Mouse (Mus musculus): ENCODE measurements around the gene Gpsm3.
"Not testable (repeated sequence)": the region's sequence is repeated elsewhere in the genome, so short reads cannot be mapped to it uniquely, and the experiment has no call there.

Gpsm3 gene

GRCm38 (mm10) chr17:34589681-34590101 lies at the start of gene Gpsm3:
Gpsm3 (plus strand) TSS chr17:34589806.
- peak in 1 of 2 experiments; percentile 67 for DNase-seq (ENCODE audit: low spot score in 2 of 2)

DNA sequence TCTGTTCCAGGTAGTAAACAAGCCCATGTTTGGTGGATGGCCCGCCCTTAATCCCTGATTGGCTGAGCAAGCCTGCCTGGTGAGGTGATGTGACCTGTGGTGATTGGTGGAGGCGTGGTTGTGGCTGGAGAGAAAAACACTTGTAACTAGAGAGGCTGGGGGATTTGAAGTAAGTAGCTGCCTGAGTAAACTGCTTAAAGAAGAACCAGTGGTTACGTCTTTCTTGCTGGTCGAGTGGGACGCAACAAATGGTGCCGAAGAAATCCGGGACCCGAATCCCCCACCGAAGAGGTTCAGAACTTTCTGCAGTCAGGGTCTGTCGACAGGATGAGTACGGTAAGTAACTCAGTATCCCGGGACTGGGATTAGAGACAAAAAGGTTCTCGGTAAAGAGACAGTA lies 46.0 kb upstream of the Gpsm3 start:
- DNase-seq (ENCODE audit: low spot score in 2 of 2), result not testable (repeated sequence)

- no peak for DNase-seq (ENCODE audit: low spot score in 2 of 2)
These were observed 42.8 kb upstream of the Gpsm3 start for GRCm38 (mm10) chr17:34546797-34547196.

DNA sequence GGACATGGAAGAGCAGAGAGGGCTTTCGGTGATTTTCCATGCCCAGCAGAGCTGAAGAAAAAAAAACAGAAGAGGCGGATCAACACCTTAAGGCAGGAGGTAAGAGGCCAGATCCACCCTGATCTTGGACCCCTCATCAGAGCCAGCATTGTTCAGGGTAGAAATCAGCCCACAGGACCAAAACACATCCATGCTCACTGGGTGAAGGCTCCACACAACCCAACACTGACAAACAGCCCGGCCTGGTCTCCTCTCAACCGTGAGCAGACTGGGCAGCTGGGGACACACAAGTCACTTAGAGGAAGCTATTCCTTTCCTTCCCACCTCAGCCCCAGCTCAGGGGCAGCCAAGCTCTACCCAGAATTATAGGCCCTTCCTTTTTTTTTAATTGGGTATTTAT lies 42.0 kb upstream of the Gpsm3 start:
- no peak for DNase-seq (ENCODE audit: low spot score in 2 of 2)

DNA sequence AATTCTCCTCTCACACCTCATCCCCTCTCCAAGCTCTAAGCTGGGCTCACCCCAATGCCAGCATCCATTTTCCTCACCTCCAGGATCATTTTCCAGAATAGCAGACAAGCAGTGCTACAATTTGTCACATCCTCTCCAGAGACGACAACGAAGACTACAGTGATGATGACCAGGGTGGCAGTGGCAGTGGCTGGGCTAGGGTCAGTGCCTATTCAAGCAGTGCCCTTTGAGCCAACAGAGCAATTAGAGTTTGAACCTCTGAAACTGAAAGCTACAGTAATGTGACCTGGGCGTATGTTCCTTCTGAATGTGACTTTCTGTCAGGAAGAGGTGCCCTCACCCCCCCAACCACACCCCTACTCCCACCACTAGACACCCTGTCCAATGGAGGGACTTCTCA lies 40.5 kb upstream of the Gpsm3 start:
- no peak for DNase-seq (ENCODE audit: low spot score in 2 of 2)

DNA sequence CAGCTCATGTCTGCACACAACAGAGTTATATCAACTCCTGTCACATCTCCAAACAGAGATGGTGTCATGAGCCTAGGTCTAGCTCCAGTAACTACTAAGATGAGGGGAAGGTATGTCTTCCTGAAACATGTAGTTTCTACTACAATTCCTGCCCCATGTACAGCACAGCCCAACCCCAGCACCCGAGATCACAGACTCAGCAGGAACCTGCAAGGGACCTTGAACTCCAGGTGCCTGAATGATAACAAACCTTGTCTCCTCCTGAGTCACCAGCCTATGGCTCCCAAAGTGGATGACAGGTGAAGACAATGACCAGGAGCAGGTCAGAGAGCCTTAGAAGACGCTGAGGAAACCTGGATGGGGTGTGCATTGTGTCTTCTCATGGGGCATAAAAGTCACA lies 39.8 kb upstream of the Gpsm3 start:
- DNase-seq (ENCODE audit: low spot score in 2 of 2), result no peak

- peak; percentile 70 to 79 for DNase-seq (ENCODE audit: low spot score in 2 of 2)
These were observed 34.1 kb upstream of the Gpsm3 start for GRCm38 (mm10) chr17:34555483-34555882.

- no peak for DNase-seq (ENCODE audit: low spot score in 2 of 2)
These were observed 33.2 kb upstream of the Gpsm3 start for GRCm38 (mm10) chr17:34556406-34556805.

- no peak for DNase-seq (ENCODE audit: low spot score in 2 of 2)
These were observed 32.2 kb upstream of the Gpsm3 start for GRCm38 (mm10) chr17:34557411-34557810.

- no peak for DNase-seq (ENCODE audit: low spot score in 2 of 2)
These were observed 30.5 kb upstream of the Gpsm3 start for GRCm38 (mm10) chr17:34559116-34559515.

- DNase-seq (ENCODE audit: low spot score in 2 of 2), result no peak
These were observed 29.7 kb upstream of the Gpsm3 start for GRCm38 (mm10) chr17:34559895-34560294.

DNA sequence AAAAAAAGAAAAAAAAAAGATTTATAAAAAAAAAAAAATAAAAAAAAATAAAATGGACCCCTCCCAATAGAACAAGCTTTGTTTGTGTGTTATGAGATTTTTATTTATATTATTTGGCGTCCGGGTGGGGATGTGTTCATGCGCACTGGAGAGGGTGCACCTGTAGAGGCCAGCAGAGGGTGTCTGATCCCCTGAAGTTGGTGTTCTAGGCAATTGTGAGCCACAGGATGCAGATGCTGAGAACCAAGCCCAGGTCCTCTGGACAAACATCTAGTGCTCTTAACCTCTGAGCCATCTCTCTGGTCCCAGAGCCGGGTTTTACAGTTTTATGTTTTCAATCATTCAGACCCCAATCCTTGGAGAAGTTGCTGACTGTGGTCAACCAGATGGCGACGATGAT lies 29.2 kb upstream of the Gpsm3 start:
- DNase-seq (ENCODE audit: low spot score in 2 of 2), result no peak

- no peak for DNase-seq (ENCODE audit: low spot score in 2 of 2)
These were observed 28.4 kb upstream of the Gpsm3 start for GRCm38 (mm10) chr17:34561200-34561599.

- no peak for DNase-seq (ENCODE audit: low spot score in 2 of 2)
These were observed 27.0 kb upstream of the Gpsm3 start for GRCm38 (mm10) chr17:34562595-34562994.

DNA sequence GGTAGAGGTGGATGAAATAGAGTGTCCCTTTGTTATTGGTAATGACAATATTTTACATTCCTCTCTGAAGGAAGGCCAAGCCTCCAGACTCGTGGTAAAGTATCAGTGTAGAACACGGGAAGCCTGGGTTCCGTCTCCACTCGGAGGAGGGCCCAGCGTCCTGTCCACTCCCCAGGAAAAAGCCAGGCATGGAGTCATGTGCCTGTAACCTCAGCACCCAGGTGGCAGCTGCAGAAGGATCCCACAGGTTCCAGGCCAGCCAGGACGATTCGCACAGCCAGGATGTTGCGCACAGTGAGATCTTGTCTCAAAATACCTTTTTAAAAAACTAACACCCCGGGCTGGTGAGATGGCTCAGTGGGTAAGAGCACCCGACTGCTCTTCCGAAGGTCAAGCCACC lies 26.3 kb upstream of the Gpsm3 start:
- DNase-seq (ENCODE audit: low spot score in 2 of 2), result no peak

- no peak for DNase-seq (ENCODE audit: low spot score in 2 of 2)
These were observed 25.6 kb upstream of the Gpsm3 start, which contains the start of gene Notch4 for GRCm38 (mm10) chr17:34564003-34564421. Notch4 (plus strand) TSS chr17:34564268.

DNA sequence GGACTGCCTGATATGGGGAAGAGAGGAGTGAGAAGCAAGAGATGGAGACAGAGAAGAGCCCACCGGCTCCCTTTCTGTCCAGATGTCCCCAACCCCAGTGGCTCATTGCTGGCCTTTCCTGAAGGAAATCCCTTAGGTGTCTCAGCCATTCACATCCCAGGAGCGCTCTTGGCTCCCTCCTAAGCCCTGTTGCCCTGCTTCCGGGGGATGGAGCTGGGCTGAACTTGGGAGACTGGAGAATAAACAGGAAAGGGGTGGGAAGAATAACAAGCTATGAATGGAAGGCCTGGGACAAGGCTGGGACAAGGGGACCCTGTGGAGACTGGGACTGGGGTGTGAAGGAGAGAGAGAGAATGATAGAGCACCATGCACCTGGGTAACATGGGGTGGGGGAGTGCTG lies 24.8 kb upstream of the Gpsm3 start:
- DNase-seq (ENCODE audit: low spot score in 2 of 2), result no peak

DNA sequence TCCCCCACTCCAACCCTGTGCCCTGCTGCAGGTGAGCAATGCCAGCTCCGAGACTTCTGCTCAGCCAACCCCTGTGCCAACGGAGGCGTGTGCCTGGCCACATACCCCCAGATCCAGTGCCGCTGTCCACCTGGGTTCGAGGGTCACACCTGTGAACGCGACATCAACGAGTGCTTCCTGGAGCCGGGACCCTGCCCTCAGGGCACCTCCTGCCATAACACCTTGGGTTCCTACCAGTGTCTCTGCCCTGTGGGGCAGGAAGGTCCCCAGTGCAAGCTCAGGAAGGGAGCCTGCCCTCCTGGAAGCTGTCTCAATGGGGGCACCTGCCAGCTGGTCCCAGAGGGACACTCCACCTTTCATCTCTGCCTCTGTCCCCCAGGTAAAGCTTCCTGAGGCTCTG lies 22.3 kb upstream of the Gpsm3 start:
- no peak for DNase-seq (ENCODE audit: low spot score in 2 of 2)

DNA sequence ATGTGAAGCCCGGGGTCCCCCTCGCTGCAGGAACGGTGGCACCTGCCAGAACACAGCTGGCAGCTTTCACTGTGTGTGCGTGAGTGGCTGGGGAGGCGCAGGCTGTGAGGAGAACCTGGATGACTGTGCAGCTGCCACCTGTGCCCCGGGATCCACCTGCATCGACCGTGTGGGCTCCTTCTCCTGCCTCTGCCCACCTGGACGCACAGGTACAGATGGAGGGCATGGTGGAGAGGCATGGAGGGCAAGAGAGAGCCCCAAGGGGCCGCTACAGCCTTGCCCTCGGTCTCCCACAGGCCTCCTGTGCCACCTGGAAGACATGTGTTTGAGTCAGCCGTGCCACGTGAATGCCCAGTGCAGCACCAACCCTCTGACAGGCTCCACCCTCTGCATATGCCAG lies 21.2 kb upstream of the Gpsm3 start:
- DNase-seq (ENCODE audit: low spot score in 2 of 2), result no peak

DNA sequence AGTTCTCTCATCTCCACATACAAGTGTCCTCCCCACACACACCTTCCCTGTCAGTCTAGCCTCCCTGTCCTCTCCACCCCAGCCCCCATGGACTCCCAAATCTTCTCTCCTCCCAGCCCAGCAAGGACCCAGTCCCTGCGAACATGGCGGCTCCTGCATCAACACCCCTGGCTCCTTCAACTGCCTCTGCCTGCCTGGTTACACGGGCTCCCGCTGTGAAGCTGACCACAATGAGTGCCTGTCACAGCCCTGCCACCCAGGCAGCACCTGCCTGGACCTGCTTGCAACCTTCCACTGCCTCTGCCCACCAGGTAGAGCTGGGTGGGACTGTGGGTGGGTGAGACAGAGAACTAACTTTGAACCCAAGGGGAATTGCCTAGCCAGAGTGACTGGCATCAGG lies 19.7 kb upstream of the Gpsm3 start:
- DNase-seq (ENCODE audit: low spot score in 2 of 2), result no peak

GRCm38 (mm10) chr17:34571875-34572274 lies 17.7 kb upstream of the Gpsm3 start:
- DNase-seq (ENCODE audit: low spot score in 2 of 2), result no peak

DNA sequence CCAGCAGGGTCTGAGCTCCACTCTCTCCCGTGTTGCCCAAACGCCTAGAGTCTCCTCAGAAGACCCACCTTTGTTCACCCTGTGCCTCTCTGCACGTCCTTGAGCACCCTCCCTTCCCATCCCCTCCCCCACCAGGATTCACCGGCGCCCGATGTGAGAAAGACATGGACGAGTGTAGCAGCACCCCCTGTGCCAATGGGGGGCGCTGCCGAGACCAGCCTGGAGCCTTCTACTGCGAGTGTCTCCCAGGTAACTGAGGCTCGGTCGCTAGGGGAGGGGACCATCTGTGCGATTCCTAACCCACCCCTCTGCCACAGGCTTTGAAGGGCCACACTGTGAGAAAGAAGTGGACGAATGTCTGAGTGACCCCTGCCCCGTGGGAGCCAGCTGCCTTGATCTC lies 17.2 kb upstream of the Gpsm3 start:
- no peak for DNase-seq (ENCODE audit: low spot score in 2 of 2)

GRCm38 (mm10) chr17:34576577-34576976 lies 13.0 kb upstream of the Gpsm3 start:
- no peak for DNase-seq (ENCODE audit: low spot score in 2 of 2)

DNA sequence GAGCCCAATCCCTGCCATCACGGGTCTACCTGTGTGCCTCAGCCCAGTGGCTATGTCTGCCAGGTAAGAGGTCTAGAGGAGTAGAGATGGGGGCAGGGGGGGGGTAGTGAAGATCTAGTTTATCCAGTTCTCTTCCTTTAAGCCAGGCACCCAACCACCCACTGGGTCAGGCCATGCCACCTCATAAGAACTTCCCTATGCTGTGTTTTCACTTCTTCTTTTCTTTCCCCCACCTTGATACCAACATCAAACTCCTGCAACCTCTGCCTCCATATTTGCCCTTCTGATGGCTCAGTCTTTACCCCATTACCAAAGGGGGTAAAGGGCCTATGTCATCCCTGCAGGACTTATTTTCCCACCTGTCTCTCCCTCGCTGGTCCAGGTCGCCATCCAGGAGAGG lies 11.5 kb upstream of the Gpsm3 start:
- DNase-seq (ENCODE audit: low spot score in 2 of 2), result no peak

GRCm38 (mm10) chr17:34582528-34582927 lies 7.1 kb upstream of the Gpsm3 start:
- no peak for DNase-seq (ENCODE audit: low spot score in 2 of 2)
